Mouse (Mus musculus) liver, postnatal 0 days (tissue): ENCODE measurements at regions not wholly inside any gene's neighbourhood (a gene's known extent, or its start where the extent isn't known, plus 50 kb on each side); places are given as distances from the start of the nearest gene placed in this dataset.

Experiments
- CTCF ChIP-seq: sonication (generic); IDR thresholded peaks from 2 replicates; pipeline ENCODE4 v1.5.1; 2016; ENCODE audit warnings: antibody characterized with exemption, low read depth
- EP300 ChIP-seq: IDR thresholded peaks from 2 replicates; pipeline ENCODE4 v1.6.1; 2016; ENCODE audit warnings: antibody characterized with exemption, low read depth, mild to moderate bottlenecking

DNA sequence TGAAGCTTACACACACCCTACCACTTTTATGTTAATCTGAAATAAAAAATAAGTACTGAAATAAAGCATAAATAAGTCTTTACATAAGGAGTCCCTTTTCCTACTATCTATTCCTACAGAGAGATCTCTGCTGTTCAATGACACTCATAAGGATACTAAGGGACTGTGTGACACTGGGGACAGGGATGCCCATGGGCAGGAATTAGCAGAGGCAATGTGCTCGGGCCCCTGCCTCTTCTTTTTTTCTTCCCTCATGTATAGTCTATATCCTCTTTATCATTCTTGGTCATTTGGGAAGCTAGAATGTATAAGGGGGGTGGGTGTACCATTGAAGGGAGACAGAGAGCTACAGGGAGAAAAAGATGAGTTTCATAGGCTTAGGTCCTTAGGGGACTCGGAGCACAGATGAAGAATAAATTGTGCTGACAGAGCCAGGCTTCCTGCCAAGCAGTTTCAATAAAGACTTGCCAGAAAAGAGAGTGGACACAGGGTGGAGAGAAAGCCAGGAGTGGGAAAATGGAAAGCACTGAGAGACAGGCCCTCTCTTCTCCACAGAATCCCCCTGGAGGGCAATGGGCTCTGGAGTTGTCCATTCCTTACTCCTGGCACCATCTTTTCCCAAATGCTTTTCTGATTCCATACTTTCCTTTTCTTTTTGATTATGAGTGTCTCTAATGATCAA lies 216.3 kb downstream of the Mospd2 start:
- no peak for TF ChIP-seq CTCF
- no peak for TF ChIP-seq EP300
